Mouse (Mus musculus) limb, embryonic 11.5 days (tissue): Measurements from ENCODE around the gene Git1. TPM values are rescaled to one million over a fixed set of nuclear protein-coding genes. Genes with fewer than 3 reads are reported as not detected.
"Not testable (repeated sequence)": the region's sequence is repeated elsewhere in the genome, so short reads cannot be mapped to it uniquely, and the experiment has no call there.

ENCODE experiments used
- ATAC-seq: fragments of 200-750 bp; cut with Nextera tagmentation; 2 replicates; pipeline ENCODE4 v1.8.0; 2017; ENCODE audit warnings: low read depth; ENCODE audit not compliant: insufficient number of reproducible peaks, low FRiP score, low TSS enrichment
- DNase-seq: peaks from one replicate; pipeline ENCODE4 v3.0.0-alpha.2; 2015; ENCODE audit warnings: low spot score
- H3K27ac ChIP-seq: fragments of 300-500 bp; sonication (generic); replicated peaks from 2 replicates; pipeline ENCODE4 v1.5.1; 2014; ENCODE audit warnings: low read depth, mild to moderate bottlenecking, low read length
- H3K27me3 ChIP-seq: fragments of 300-500 bp; sonication (generic); 2 replicates; pipeline ENCODE4 v1.6.1; 2014; ENCODE audit warnings: mild to moderate bottlenecking, low read length, mixed read lengths; ENCODE audit not compliant: control insufficient read depth, insufficient read depth
- H3K36me3 ChIP-seq: fragments of 300-500 bp; sonication (generic); 2 replicates; pipeline ENCODE4 v1.6.1; 2014; ENCODE audit warnings: mild to moderate bottlenecking, low read length, moderate library complexity, mixed read lengths; ENCODE audit not compliant: control insufficient read depth, insufficient read depth
- H3K4me1 ChIP-seq: fragments of 300-500 bp; sonication (generic); 2 replicates; pipeline ENCODE4 v1.6.1; 2014; ENCODE audit warnings: low read length, mixed read lengths; ENCODE audit not compliant: control insufficient read depth, insufficient read depth
- H3K4me2 ChIP-seq: fragments of 300-500 bp; sonication (generic); 2 replicates; pipeline ENCODE4 v1.6.1; 2014; ENCODE audit warnings: low read depth, mild to moderate bottlenecking, moderate library complexity; ENCODE audit not compliant: severe bottlenecking
- H3K4me3 ChIP-seq: fragments of 300-500 bp; sonication (generic); 2 replicates; pipeline ENCODE4 v1.5.1; 2014; ENCODE audit warnings: low read depth, low read length
- H3K9ac ChIP-seq: fragments of 300-500 bp; sonication (generic); 2 replicates; pipeline ENCODE4 v1.6.1; 2014; ENCODE audit warnings: mild to moderate bottlenecking, low read length
- H3K9me3 ChIP-seq: fragments of 300-500 bp; sonication (generic); 2 replicates; pipeline ENCODE4 v1.6.1; 2016; ENCODE audit warnings: low read length; ENCODE audit not compliant: control insufficient read depth
- WGBS: fragments of 180-500 bp; shearing (Covaris S2); extraction: QIAGEN DNeasy Blood & Tissue Kit; methylation state at CpG from one replicate; pipeline ENCODE4 v1.1.7; 2014; 5-methylcytosine and 5-hydroxymethylcytosine counted together
- polyA plus RNA-seq: library from polyadenylated mRNA; unstranded; fragments of >200 nt; fragmentation: Nextera tagmentation; extraction: Ambion mirVana; gene quantifications from 2 replicates; pipeline ENCODE4 v1.2.1, GENCODE M21; 2014

Gene Git1
- polyA plus RNA-seq, 1 experiment from 2014 or later, result 16.4 TPM

DNA sequence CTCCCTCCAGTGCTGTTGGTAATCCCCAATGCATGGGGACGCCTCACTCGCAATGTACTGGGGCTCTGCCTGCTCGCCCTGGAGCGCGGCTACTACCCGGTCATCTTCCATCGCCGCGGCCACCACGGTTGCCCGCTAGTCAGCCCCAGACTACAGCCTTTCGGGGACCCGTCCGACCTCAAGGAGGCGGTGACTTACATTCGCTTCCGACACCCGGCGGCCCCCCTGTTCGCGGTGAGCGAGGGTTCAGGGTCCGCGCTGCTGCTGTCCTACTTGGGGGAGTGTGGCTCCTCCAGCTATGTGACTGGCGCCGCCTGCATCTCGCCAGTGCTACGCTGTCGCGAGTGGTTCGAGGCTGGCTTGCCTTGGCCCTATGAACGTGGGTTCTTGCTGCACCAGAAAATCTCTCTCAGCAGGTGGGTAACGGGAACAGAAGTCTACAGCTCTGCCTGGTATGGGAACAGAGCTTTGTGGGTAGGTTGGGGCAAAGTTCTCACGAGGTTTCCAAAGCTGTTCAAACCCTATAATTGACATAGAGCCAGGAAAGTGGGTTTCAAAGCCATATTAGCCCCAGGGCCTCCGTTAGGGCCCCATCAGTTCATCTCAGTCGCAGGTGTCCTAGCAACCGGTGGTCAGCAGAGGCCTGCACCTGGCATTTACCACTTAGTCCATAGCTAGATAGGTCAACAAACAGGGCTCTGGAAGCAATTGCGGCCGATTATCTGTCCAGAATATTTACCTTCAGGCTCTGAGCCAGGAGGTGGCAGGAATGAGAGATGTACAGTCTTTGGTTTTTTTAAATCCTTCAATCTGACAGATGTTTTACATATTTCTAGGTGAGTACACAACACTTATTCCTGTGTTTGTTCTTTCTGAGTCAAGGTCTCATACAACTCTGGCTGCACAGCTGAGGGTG, 22.5 kb downstream of the Git1 start, which contains the start of gene Trp53i13:
Trp53i13 (minus strand) TSS at position 344 of the 916 bp plus-strand sequence.
- Histone ChIP-seq H3K36me3 (no peaks in the 10 kb centered on the region), H3K27ac (no peak within 1 kb of the TSS), H3K27me3 (peaks cover 19% of the 10 kb centered on the region), H3K9me3 (no peaks in the 10 kb centered on the region; the same call in 1 of the 2 replicates), H3K4me3 (peak within 1 kb of the TSS; percentile 45), H3K4me2 (peak within 1 kb of the TSS; percentile 92), H3K9ac (peak within 1 kb of the TSS; percentile 53; the same call in 1 of the 2 replicates), H3K4me1 (peaks cover 22% of the 10 kb centered on the region)
- ATAC-seq (no peak), DNase-seq (peak; percentile 46)
- 6% methylated on average over 39 of the region's 39 CpGs for WGBS

DNA sequence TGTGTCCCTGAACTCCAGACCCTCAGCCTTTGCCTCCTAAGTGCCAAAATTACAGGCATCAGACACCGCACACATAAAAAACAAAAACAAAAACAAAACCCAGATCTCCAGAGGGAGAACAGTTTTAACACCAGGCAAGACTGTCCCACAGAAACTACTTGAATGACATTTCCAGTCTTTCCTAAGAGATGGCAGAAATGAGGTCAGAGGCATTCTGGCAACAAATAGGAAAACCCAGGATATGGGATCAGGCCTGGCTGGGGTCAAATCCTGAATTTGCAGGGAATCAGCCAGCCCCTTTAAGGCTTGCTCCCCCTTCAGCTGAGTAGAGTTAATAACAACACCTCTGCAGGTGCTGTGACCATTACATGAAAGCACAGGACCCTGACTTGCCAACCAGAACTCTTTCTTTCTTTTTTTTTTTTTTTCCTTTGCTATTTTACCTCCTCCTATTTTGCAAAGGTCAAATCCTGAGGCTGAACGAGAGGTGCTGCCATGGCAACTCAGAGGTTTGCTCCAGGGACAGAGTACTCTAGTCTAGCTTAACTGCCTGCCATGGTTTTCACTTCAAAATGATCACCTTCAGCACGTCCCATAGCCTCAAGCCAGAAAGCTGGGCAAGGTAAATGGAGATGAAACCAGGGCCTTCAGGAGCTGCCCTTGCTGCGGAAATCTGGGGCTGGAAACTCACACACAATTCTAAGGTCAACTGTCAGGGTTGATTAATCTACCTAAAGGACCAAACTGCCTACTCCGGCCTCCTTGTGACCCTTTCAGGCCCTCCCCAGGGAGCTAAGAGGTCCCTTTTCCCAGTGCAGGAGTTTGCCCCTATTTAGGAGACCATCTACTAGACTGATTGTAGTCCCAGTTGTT, 23.4 kb downstream of the Git1 start:
- ATAC-seq, result no peak
- no peaks in the 10 kb centered on the region for H3K36me3 ChIP-seq
- no peak for DNase-seq
- no peak overlapping the region for H3K27ac ChIP-seq
- 55% methylated on average over 5 of the region's 5 CpGs for WGBS
- no peak overlapping the region for H3K4me2 ChIP-seq
- no peak overlapping the region for H3K4me3 ChIP-seq
- H3K27me3 ChIP-seq, result peaks cover 19% of the 10 kb centered on the region
- no peak overlapping the region for H3K9ac ChIP-seq
- H3K9me3 ChIP-seq, result no peaks in the 10 kb centered on the region; the same call in 1 of the 2 replicates
- H3K4me1 ChIP-seq, result peaks cover 22% of the 10 kb centered on the region

DNA sequence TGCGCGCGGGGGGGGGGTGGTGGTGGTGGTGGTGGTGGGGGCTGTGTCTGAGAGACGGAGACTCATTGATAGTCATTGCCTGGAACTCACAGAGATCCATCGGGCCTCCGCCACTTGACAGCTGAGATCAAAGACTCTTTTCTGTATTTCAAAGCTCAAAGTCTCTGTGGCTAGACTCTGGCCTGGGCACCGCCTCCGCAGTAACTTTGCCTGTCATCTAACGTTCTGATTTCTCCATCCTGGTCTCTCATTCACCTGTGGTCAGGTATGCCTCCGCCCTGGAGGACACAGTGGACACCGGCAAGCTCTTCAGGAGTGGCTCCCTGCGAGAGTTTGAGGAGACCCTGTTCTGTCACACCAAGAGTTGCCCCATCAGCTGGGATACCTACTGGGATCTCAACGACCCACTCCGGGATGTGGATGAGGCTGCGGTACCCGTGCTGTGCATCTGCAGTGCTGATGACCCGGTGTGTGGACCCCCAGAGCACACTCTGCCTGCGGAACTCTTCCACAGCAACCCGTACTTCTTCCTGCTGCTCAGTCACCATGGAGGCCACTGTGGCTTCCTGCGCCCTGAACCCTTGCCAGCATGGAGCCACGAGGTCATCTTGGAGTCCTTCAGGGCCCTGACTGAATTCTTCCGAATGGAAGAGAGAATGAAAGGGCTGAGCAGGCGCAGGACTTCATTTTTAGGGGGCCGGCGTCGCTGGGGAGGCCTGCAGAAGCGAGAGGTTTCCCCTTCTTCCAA, 24.9 kb downstream of the Git1 start:
- no peak overlapping the region for H3K9ac ChIP-seq
- H3K27ac ChIP-seq, result no peak overlapping the region
- no peak overlapping the region for H3K4me2 ChIP-seq
- H3K4me3 ChIP-seq, result no peak overlapping the region
- DNase-seq (no peak), ATAC-seq (no peak)
- H3K9me3 ChIP-seq, result no peaks in the 10 kb centered on the region; the same call in 1 of the 2 replicates
- H3K27me3 ChIP-seq, result peaks cover 19% of the 10 kb centered on the region
- 78% methylated on average over 27 of the region's 27 CpGs for WGBS
- H3K36me3 ChIP-seq, result no peaks in the 10 kb centered on the region
- H3K4me1 ChIP-seq, result peaks cover 17% of the 10 kb centered on the region

DNA sequence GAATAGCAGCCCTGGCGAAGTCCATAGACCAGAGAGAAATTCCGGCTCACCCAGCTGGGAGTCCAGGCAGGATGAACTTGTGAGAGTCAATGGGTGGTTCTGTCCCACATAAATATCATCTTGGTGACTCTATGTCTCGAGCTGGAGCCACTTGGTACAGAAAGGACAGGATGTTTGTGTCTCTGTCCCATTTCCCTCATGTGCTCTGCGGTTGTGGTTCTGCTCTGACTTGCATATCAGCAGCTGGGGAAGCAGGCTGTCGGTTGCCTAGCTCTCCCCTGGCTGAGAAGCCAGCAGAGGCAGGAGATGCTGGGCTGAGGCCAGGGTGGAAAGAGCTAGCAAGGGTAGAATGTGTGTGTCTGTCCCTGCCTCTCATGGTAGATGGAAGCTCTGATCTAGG, 25.7 kb downstream of the Git1 start, which contains the start of gene Gm10392:
Gm10392 (minus strand) TSS at position 156 of the 400 bp plus-strand sequence.
- no peak within 1 kb of the TSS for H3K9ac ChIP-seq
- no peak within 1 kb of the TSS for H3K4me2 ChIP-seq
- no peak within 1 kb of the TSS for H3K27ac ChIP-seq
- no peaks in the 10 kb centered on the region; the same call in 1 of the 2 replicates for H3K9me3 ChIP-seq
- H3K4me3 ChIP-seq, result no peak within 1 kb of the TSS
- H3K36me3 ChIP-seq, result no peaks in the 10 kb centered on the region
- DNase-seq, result no peak
- peaks cover 19% of the 10 kb centered on the region for H3K27me3 ChIP-seq
- 67% methylated on average over 5 of the region's 5 CpGs for WGBS
- ATAC-seq, result no peak
- H3K4me1 ChIP-seq, result peaks cover 14% of the 10 kb centered on the region

DNA sequence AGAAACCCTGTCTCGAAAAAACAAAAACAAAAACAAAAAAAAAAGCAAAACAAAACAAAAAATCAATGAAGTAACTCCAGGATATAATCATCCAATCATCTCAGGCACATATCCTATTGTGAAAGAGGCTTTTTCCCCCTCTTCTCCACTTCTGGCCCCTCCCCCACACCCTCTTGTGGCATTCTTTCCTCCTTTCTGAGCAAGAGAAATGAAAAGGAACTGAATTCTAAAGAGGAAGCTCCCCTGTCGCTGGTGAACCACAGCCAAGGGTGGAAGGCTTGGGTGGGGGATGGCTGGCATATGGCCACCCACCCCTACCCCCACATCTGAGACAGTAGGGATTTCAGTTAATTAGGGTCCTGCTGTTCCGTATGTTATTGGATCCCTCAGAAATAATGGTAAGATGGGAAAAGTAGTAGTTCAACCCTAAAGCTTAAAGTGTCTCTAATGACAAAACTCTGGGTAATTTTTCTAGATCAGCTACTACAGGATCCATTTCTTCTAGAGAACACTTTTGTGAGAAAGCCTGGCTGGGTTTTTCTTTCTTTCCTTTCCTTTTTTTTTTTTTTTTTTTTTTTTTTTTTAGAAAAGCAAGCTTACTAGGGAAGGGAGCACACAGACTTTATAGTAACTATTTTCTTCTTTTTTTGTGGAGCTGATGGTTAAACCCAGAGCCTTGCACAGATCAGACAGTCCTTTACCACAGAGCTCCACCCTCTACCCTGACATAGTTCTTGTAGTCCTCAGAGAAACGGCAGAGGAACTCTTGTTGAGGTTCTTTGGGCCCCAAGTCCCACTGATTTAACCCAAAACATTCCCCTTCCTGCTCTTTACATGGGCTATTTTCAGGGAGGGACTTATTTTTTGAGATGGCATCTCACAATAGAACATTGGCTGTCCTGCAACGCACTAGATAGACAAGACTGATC, 27.5 kb downstream of the Git1 start:
- Histone ChIP-seq H3K4me2 (no peak overlapping the region), H3K27me3 (peaks cover 7% of the 10 kb centered on the region), H3K4me1 (peaks cover 3% of the 10 kb centered on the region; the same call in 1 of the 2 replicates), H3K36me3 (no peaks in the 10 kb centered on the region), H3K9ac (no peak overlapping the region), H3K9me3 (no peaks in the 10 kb centered on the region), H3K27ac (no peak overlapping the region), H3K4me3 (no peak overlapping the region)
- ATAC-seq (no peak), DNase-seq (no peak)
- WGBS, result 54% methylated on average over 5 of the region's 5 CpGs

DNA sequence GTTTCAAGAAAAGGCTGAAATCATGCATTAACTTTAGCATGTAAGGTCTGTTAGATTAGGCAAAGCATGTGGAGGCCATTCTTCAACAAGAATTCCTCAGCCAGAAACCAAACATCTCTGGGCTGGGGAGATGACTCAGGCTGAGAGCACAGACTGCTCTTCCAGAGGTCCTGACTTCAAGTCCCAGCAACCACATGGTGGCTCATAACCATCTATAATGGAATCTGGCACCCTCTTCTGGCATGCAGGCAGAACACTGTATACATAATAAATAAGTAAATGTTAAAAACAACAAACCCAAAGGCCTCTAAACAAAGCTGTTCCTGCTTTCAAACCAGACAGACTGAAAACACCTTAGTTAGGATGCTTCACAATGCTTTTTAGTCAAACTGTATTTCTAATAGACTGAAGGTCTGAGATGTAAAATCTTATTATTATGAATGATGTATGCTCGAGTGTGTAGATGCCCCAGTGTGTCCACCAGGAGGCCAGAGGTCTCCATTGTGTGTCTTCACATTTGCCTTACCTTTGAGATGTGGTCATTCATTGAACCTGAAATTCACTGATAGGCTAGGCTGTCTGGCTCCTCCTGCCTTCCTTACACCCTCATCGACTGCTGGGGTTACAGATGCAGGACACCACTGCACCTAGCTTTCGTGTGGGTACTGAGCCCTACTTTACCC, 32.6 kb downstream of the Git1 start:
- no peak overlapping the region for H3K4me2 ChIP-seq
- H3K27ac ChIP-seq, result no peak overlapping the region
- H3K27me3 ChIP-seq, result no peaks in the 10 kb centered on the region
- H3K4me3 ChIP-seq, result no peak overlapping the region
- H3K9me3 ChIP-seq, result no peaks in the 10 kb centered on the region
- no peak for ATAC-seq
- no peak overlapping the region for H3K9ac ChIP-seq
- DNase-seq, result no peak
- no peaks in the 10 kb centered on the region for H3K36me3 ChIP-seq
- H3K4me1 ChIP-seq, result no peaks in the 10 kb centered on the region
- WGBS, result 78% methylated on average over 3 of the region's 3 CpGs

DNA sequence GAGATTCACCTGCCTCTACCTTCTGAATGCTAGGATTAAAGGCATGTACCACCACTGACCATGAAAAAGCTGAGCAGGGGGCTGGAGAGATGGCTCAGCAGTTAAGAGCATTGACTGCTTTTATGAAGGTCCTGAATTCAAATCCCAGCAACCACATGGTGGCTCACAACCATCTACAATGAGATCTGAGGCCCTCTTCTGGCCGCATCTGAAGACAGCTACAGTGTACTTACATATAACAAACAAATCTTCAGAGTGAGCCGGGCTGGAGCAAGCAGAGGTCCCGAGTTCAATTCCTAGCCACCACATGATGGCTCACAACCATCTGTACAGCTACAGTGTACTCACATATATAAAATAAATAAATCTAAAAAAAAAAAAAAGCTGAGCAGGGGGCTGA, 35.1 kb downstream of the Git1 start:
- not testable (repeated sequence) for ATAC-seq, H3K4me2 ChIP-seq, H3K27ac ChIP-seq, H3K4me1 ChIP-seq, H3K4me3 ChIP-seq, H3K36me3 ChIP-seq, H3K27me3 ChIP-seq, DNase-seq, H3K9me3 ChIP-seq, H3K9ac ChIP-seq
- 87% methylated on average over 3 of the region's 3 CpGs for WGBS
